Mouse (Mus musculus): ENCODE data around the gene Pkn3. TPM values are rescaled to one million over a fixed set of nuclear protein-coding genes. Genes with fewer than 3 reads are reported as not detected.

The Pkn3 gene
- total RNA-seq, 2 experiments from 2014 or later, result 2.9 to 3.6 TPM

- Histone ChIP-seq H3K4me3 (no peak overlapping the region), H3K27ac (no peak overlapping the region)
- intact Hi-C loops (cut with DNase I), result no loop called here
- TF ChIP-seq CTCF (IDR thresholded peaks at IDR 0.05), result no peak
- DNase-seq (ENCODE audit: extremely low spot score in 1 of 2, low spot score in 2 of 2), result no peak
Measured at GRCm38 (mm10) chr2:30084113-30084512, 6.6 kb downstream of the Pkn3 start.

DNA sequence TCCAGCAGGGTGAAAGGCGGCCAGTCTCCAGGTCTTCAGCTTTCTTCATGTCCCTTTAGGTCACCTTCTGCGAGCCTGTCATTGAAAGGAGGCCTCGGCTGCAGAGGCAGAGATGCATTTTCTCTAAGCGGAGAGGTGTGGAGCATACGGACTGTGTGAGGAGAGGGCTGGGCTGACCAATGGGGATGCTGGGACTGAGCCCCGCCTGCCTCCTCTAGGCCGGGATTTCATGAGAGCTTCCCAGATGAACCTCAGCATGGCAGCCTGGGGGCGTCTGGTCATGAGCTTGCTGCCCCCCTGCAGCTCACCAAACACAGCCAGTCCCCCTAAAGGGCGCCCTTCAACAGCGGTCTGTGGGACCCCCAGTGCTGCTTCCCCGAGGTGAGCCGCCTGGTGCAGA is 7.1 kb downstream of the Pkn3 start:
- Histone ChIP-seq H3K27ac (no peak overlapping the region), H3K4me3 (no peak overlapping the region)
- no peak for TF ChIP-seq CTCF (IDR thresholded peaks at IDR 0.05)
- no peak for DNase-seq (ENCODE audit: extremely low spot score in 1 of 2, low spot score in 2 of 2)
- intact Hi-C loops (cut with DNase I), result no loop called here

GRCm38 (mm10) chr2:30087310-30087709 is 9.8 kb downstream of the Pkn3 start:
- no peak for DNase-seq (ENCODE audit: extremely low spot score in 1 of 2, low spot score in 2 of 2)
- H3K27ac ChIP-seq, result no peak overlapping the region
- intact Hi-C loops (cut with DNase I), result no loop called here
- no peak overlapping the region for H3K4me3 ChIP-seq
- no peak; the same call in 1 of the 2 replicates for TF ChIP-seq CTCF (IDR thresholded peaks at IDR 0.05)

DNA sequence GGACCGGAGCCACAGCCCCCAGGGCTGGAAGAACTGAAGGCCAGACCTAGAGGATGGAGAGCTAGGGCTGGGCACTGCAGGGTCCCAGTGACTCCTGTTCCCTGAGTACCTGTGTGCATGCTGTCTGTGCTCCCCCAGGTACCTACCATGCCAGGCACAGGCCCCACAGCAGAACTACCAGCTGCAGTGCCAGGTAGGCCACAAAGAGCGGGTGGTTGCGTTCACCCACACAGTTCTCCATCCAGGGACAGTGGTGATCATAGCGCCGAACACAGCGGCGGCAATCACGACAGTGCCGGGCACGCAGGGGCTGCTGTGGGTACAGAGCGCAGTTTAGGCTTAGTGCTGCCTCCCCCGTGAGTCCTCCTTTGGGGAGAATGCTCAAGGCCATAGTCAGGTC is 14.0 kb downstream of the Pkn3 start:
- no peak overlapping the region for H3K27ac ChIP-seq
- intact Hi-C loops (cut with DNase I), result no loop called here
- TF ChIP-seq CTCF (IDR thresholded peaks at IDR 0.05), result no peak
- no peak overlapping the region for H3K4me3 ChIP-seq
- no peak for DNase-seq (ENCODE audit: extremely low spot score in 1 of 2, low spot score in 2 of 2)

DNA sequence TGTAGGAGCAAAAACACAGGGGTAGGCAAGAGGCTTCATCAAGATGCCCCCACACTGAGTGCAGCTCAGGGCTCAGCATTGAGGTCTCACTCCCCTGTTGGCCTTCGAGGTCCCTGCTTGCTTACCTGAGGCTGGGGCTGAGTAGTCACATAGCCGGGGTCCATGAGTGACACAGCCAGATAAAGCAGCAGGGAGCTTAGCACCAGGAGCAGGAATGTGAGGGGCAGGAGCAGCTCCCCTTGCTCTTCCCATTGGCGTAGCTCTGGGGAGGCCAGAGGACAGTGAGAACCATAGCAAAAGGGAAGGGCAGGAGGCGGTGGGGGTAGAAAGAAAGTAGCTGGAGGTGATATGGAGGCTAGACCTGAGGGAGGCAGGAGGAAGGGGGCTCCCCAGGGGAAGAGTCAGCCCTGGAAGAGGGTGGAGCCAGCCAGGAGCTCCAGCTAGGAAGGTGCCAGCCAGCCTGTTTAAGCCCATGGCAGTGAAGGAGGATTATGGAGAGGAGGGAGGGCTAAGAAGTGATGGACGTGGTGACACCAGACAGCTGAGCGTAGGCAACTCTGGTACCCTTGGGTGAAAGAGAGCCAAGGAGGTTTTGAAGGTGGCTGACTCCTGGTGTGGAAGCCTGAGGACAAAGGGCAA is 14.9 kb downstream of the Pkn3 start:
- no peak for TF ChIP-seq CTCF (IDR thresholded peaks at IDR 0.05)
- intact Hi-C loops (cut with DNase I), result no loop called here
- Histone ChIP-seq H3K27ac (no peak overlapping the region), H3K4me3 (no peak overlapping the region)
- DNase-seq (ENCODE audit: extremely low spot score in 1 of 2, low spot score in 2 of 2), result no peak

GRCm38 (mm10) chr2:30093471-30094207 is 16.2 kb downstream of the Pkn3 start, which contains the start of gene Zdhhc12:
Gene Zdhhc12, minus strand, starts transcription at chr2:30093648.
- DNase-seq (ENCODE audit: extremely low spot score in 1 of 2, low spot score in 2 of 2), result peak; percentile 84 to 93
- peak within 1 kb of the TSS; percentile 74 for H3K4me3 ChIP-seq
- peak within 1 kb of the TSS; percentile 66 for H3K27ac ChIP-seq
- TF ChIP-seq CTCF (IDR thresholded peaks at IDR 0.05), result no peak
- intact Hi-C loops (cut with DNase I), result no loop called here

DNA sequence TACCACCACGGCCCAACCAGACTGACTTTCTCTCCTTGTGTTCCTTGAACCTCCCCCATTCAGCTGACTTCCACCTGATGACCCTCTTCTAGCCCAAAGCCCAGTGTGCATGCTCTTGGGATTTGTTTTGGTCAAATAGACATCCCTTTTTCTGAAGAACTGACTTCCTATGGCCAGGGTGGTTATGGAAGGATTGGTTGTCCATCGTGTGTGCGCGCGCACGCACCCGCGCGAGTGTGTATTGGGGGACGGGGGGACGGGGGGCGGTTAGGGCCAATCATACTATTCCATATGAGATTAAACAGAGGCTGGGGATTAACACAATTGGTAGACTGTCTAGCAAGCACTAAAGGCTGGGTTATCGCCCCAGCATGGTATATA is 16.7 kb downstream of the Pkn3 start:
- intact Hi-C loops (cut with DNase I), result no loop called here
- H3K27ac ChIP-seq, result peak overlapping the region; percentile 66
- H3K4me3 ChIP-seq, result peak overlapping the region; percentile 74
- no peak for TF ChIP-seq CTCF (IDR thresholded peaks at IDR 0.05)
- no peak for DNase-seq (ENCODE audit: extremely low spot score in 1 of 2, low spot score in 2 of 2)

GRCm38 (mm10) chr2:30095882-30096527 is 18.5 kb downstream of the Pkn3 start:
- TF ChIP-seq CTCF (IDR thresholded peaks at IDR 0.05), result peak; percentile 64
- intact Hi-C loops (cut with DNase I), result loop anchor here (2.0 kb wide), 1 partner anchor 19 kb away; the partner anchor contains the start of gene Pkn3
- Histone ChIP-seq H3K27ac (no peak overlapping the region), H3K4me3 (no peak overlapping the region)
- no peak for DNase-seq (ENCODE audit: extremely low spot score in 1 of 2, low spot score in 2 of 2)

DNA sequence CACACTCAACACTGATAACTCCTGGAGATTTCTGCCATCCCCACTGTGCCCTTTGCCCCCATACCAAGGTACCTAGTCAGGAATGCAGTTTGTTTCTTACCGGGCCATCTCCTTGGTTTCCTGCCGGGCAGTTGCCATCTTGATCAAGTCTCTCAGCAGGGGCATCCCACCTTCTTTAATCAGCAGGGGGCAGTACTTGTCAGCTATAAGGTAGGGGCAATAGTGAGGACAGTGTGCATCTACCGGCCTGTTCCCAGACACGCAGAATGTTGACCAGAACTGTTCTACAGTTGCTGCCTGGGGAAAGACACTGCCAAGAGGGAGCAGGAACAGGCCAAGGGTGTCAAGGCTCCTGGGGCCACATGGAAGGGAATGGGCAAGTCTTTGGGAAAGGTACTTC is 22.7 kb downstream of the Pkn3 start:
- peak; percentile 12 for TF ChIP-seq CTCF (IDR thresholded peaks at IDR 0.05)
- no peak overlapping the region for H3K27ac ChIP-seq
- intact Hi-C loops (cut with DNase I), result no loop called here
- H3K4me3 ChIP-seq, result no peak overlapping the region
- DNase-seq (ENCODE audit: extremely low spot score in 1 of 2, low spot score in 2 of 2), result no peak

DNA sequence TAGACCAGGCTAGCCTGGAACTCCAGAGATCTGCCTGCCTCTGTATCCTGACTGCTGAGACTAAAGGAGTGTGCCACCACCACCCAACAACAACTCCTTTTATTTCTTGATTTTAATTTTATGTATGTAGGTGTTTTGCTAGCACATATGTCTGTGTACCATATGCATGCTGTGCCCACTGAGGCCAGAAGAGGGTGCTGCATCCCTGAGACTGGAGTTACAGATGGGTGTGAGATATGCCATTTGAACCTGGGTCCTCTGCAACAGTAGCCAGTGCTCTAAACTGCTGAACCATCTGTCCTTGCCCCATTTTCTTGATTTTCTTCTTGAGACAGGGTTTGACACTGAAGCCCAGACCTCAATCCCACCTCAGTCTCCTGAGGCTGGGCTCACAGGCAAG is 28.9 kb downstream of the Pkn3 start:
- Histone ChIP-seq H3K4me3 (no peak overlapping the region), H3K27ac (no peak overlapping the region)
- intact Hi-C loops (cut with DNase I), result no loop called here
- DNase-seq (ENCODE audit: extremely low spot score in 1 of 2, low spot score in 2 of 2), result no peak
- TF ChIP-seq CTCF (IDR thresholded peaks at IDR 0.05), result peak; percentile 67

- Histone ChIP-seq H3K4me3 (no peak overlapping the region), H3K27ac (no peak overlapping the region)
- intact Hi-C loops (cut with DNase I), result no loop called here
- no peak for DNase-seq (ENCODE audit: extremely low spot score in 1 of 2, low spot score in 2 of 2)
- no peak for TF ChIP-seq CTCF (IDR thresholded peaks at IDR 0.05)
Measured at GRCm38 (mm10) chr2:30107646-30108045, 30.2 kb downstream of the Pkn3 start.

- intact Hi-C loops (cut with DNase I), result no loop called here
- H3K27ac ChIP-seq, result no peak overlapping the region
- no peak overlapping the region for H3K4me3 ChIP-seq
- no peak for TF ChIP-seq CTCF (IDR thresholded peaks at IDR 0.05)
- DNase-seq (ENCODE audit: extremely low spot score in 1 of 2, low spot score in 2 of 2), result no peak
Measured at GRCm38 (mm10) chr2:30108260-30108659, 30.8 kb downstream of the Pkn3 start.
